Mouse (Mus musculus) liver, adult 2 months (tissue): ENCODE data around the gene Tenm2.

Experiments
- CTCF ChIP-seq: fragments of 200-500 bp; IDR thresholded peaks from 2 replicates; pipeline ENCODE4 v1.5.1; 2011; ENCODE audit warnings: low read depth, low read length, control low read depth
- POLR2A ChIP-seq: fragments of 200-500 bp; IDR thresholded peaks from 2 replicates; pipeline ENCODE4 v1.6.1; 2011; ENCODE audit warnings: low read length, control low read depth; ENCODE audit not compliant: insufficient read depth; ENCODE audit errors: extremely low read depth

GRCm38 (mm10) chr11:36176106-36176505 lies 1059.7 kb downstream of the Tenm2 start:
- TF ChIP-seq CTCF (no peak), POLR2A (no peak)
